Mouse (Mus musculus): ENCODE results near the gene Ampd3.

Ampd3 gene

DNA sequence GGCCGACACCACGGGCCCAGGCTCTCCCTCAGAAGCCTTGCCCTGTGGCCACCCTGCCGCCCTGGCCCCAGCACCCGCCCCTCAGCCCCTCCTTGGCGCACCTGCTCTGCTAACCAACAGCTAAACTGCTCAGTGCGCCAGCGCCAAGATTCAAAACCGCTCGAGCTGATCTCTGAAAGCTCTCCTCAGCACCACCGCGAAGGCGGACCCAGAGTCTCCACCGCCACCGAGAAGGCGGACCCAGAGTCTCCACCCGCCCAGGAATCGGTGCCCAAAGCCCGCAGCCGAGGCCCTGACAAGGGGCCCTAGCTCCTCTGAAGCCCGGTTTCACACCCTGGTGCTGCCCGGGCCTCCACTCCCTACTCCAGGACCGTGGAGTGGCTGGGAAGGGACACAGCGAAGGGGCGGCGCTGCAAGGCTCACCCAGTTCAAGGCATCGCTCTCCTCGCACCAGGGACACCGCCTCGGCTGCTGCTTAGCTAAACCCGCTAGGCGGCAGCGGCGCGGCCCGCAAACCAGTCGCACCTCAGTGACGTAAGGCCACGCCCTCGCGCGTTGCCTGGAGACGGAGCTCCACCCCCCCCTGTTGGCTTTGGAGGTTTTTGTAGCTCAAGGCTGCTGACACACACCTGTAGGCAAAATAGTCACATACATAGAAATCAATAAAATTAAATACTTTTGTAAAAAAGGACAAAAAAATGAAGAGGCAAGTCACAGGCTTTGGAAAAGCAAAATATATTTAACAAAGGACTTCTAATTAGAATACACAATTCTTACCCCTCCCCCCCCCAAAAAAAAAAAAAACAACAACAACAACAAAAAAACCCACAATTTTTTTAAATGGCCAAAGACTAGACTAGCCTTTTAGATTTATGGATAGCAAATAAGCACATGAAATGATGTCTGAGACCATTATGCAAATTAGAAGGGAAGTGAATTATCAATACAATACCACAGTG lies 76.2 kb downstream of the Ampd3 start, which contains the start of gene Rnf141:
TSS of gene Rnf141 (minus strand) at position 542 of the 959 bp plus-strand sequence.
- peak; percentile 83 to 85 for DNase-seq (ENCODE audit: low spot score in 2 of 2)

DNA sequence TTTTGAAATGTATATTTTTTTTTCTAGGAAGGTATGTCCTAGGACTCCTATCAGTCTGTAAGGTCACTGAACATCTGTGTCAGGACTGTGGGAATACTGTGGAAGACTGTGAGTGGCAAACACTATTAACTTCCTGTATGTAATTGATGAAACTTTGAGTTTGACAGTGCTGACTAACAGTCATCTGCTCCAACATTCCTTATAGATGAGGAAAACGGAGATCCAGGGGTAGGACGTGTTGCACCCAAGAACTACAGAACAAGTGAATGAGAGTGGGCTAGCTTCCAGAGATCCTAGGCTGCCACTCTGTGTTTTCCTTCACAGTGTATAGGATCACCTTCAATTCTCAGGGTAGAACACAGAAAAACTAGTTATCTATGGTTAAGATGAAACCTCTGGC lies 79.3 kb downstream of the Ampd3 start:
- DNase-seq (ENCODE audit: low spot score in 2 of 2) = no peak

GRCm38 (mm10) chr7:110848371-110848770 lies 80.4 kb downstream of the Ampd3 start:
- DNase-seq (ENCODE audit: low spot score in 2 of 2) = no peak

- no peak for DNase-seq (ENCODE audit: low spot score in 2 of 2)
Observed at GRCm38 (mm10) chr7:110851541-110852203, 83.7 kb downstream of the Ampd3 start.

GRCm38 (mm10) chr7:110853611-110854010 lies 85.6 kb downstream of the Ampd3 start:
- DNase-seq (ENCODE audit: low spot score in 2 of 2) = no peak

GRCm38 (mm10) chr7:110854519-110854918 lies 86.5 kb downstream of the Ampd3 start:
- no peak for DNase-seq (ENCODE audit: low spot score in 2 of 2)

DNA sequence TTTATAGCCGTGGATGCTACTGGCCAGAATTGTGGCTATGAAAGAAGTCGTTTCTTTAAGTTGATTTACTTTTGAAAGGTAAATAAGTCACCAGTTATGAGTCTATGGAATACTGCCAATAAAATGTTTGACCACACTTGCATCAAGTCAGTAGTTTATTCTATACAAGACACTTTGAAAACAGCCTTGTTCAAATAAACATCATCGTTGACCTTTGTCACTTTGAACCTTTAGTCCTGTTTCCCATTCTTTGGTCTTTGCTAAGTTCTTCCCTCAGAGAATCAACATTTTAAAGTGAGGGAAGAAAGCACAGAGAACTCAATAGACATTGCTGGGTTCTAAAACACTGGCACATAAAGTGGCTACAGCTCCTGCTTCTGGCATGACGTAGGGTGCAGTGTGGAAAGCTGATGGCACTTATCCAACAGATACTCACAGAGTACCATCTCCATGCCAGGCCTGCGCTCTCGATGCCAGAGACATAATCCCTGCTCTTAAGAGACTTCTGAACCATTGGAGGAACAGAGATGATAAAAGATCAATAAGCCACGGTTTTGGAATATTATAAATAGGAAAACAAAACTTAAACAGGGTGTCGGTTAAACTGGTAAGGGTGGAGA lies 87.0 kb downstream of the Ampd3 start:
- no peak for DNase-seq (ENCODE audit: low spot score in 2 of 2)

DNA sequence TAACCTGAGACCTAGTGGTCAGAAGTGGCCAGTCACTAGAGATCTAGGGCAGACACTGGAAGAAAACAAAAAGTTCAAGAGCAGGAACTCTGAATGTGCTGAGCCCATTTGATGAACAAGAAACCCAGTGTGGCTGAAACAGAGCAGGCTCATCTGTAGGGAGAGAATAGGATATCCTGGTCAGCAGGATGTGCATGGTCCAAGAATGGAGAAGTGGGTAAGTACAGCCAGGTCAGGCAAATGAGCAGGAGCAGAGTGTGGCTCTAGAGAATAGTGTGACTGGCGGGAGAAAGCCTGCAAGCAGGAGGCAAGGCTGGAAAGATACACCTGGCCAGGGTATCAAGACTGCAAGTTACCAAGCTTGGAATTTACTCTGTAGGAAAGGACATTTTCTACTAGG lies 87.6 kb downstream of the Ampd3 start:
- no peak for DNase-seq (ENCODE audit: low spot score in 2 of 2)

- DNase-seq (ENCODE audit: low spot score in 2 of 2) = no peak
Observed at GRCm38 (mm10) chr7:110860129-110860528, 92.1 kb downstream of the Ampd3 start.
